Mouse (Mus musculus) CD4-positive helper T cell, adult 2 months (primary cell): ENCODE data around the gene Mmp9.
A peak's percentile ranks its signal among the peaks of the same experiment; 100 is the strongest.

Experiments
- DNase-seq: peaks from one replicate; pipeline ENCODE4 v3.0.0-alpha.2; 2012; ENCODE audit warnings: low read depth, missing footprints, low spot score

The Mmp9 gene

GRCm38 (mm10) chr2:164912151-164912550 lies 28.4 kb upstream of the Mmp9 start:
- DNase-seq, result peak; percentile 77

GRCm38 (mm10) chr2:164912749-164913427 lies 27.7 kb upstream of the Mmp9 start:
- DNase-seq, result no peak

GRCm38 (mm10) chr2:164913428-164913786 lies 27.2 kb upstream of the Mmp9 start:
- DNase-seq, result peak; percentile 84

- DNase-seq, result no peak
Measured at GRCm38 (mm10) chr2:164916820-164917219, 23.8 kb upstream of the Mmp9 start.

GRCm38 (mm10) chr2:164917371-164917770 lies 23.2 kb upstream of the Mmp9 start:
- no peak for DNase-seq

GRCm38 (mm10) chr2:164918325-164918724 lies 22.3 kb upstream of the Mmp9 start:
- DNase-seq, result peak; percentile 70

- DNase-seq, result no peak
Measured at GRCm38 (mm10) chr2:164921984-164922383, 18.6 kb upstream of the Mmp9 start.

GRCm38 (mm10) chr2:164923291-164923690 lies 17.3 kb upstream of the Mmp9 start:
- DNase-seq, result no peak

- DNase-seq, result peak; percentile 78
Measured at GRCm38 (mm10) chr2:164924100-164924857, 16.3 kb upstream of the Mmp9 start.

- DNase-seq, result no peak
Measured at GRCm38 (mm10) chr2:164930706-164931581, 9.6 kb upstream of the Mmp9 start.

GRCm38 (mm10) chr2:164933534-164933933 lies 7.0 kb upstream of the Mmp9 start:
- no peak for DNase-seq

GRCm38 (mm10) chr2:164935991-164936390 lies 4.6 kb upstream of the Mmp9 start:
- no peak for DNase-seq

- DNase-seq, result peak; percentile 86
Measured at GRCm38 (mm10) chr2:164938146-164939091, 2.2 kb upstream of the Mmp9 start.

- no peak for DNase-seq
Measured at GRCm38 (mm10) chr2:164939106-164939505, 1.5 kb upstream of the Mmp9 start.

- DNase-seq, result peak; percentile 82
Measured at GRCm38 (mm10) chr2:164942692-164943290, 2.2 kb downstream of the Mmp9 start.

GRCm38 (mm10) chr2:164947506-164947905 lies 6.9 kb downstream of the Mmp9 start:
- no peak for DNase-seq

GRCm38 (mm10) chr2:164947930-164948329 lies 7.3 kb downstream of the Mmp9 start:
- peak; percentile 34 for DNase-seq

GRCm38 (mm10) chr2:164948962-164949361 lies 8.4 kb downstream of the Mmp9 start:
- peak; percentile 29 for DNase-seq

GRCm38 (mm10) chr2:164950501-164950900 lies 9.9 kb downstream of the Mmp9 start:
- DNase-seq, result peak; percentile 59

GRCm38 (mm10) chr2:164951745-164952144 lies 11.2 kb downstream of the Mmp9 start:
- no peak for DNase-seq

GRCm38 (mm10) chr2:164952448-164952847 lies 11.9 kb downstream of the Mmp9 start:
- DNase-seq, result peak; percentile 55
